Mouse (Mus musculus) cerebellum, postnatal 10 days (tissue): ENCODE measurements around the gene Desi1.
"Not testable (repeated sequence)": the region's sequence is repeated elsewhere in the genome, so short reads cannot be mapped to it uniquely, and the experiment has no call there.

Source experiments
- DNase-seq, 2 experiments: peaks; one replicate each; pipeline ENCODE4 v3.0.0; 2021; ENCODE audit warnings: mixed read lengths in 2 of 2

Gene Desi1

DNA sequence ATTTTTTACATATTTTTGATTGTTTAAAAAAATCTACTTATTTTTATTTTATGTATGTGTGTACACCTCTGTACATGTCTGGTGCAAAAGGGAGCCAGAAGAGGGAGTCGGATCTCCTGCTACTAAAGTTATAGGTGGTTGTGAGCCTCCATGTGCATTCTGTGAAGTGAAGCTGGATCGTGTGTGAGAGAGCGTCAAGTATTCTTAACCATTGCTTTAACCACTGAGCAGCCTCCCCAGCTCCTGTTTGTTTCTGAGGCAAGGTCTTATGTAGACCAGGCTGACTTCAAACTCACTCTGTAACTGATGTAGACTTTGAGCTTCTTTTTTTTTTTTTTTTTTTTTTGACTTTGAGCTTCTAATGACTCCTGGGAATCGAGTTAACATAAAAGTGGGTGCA lies 16.2 kb downstream of the Desi1 start:
- DNase-seq: no peak

DNA sequence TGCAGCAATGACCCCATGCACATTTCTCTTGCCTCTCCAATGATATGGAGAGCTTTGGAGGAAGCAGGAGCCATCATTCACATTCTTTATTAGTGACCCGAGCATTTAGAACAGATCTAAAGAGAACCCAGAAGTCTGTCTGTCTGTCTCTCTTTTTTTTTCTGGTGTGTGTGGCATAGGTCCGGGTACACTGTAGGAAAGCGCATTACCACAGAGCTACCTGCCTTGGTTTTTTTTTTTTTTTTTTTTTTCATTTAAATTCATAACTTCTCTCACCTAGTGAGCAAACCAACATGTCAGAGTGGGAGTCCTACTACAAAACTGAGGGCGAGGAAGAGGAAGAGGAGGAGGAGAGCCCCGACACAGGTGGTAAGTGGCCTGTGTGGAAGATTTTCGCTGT lies 16.8 kb downstream of the Desi1 start:
- no peak for DNase-seq

DNA sequence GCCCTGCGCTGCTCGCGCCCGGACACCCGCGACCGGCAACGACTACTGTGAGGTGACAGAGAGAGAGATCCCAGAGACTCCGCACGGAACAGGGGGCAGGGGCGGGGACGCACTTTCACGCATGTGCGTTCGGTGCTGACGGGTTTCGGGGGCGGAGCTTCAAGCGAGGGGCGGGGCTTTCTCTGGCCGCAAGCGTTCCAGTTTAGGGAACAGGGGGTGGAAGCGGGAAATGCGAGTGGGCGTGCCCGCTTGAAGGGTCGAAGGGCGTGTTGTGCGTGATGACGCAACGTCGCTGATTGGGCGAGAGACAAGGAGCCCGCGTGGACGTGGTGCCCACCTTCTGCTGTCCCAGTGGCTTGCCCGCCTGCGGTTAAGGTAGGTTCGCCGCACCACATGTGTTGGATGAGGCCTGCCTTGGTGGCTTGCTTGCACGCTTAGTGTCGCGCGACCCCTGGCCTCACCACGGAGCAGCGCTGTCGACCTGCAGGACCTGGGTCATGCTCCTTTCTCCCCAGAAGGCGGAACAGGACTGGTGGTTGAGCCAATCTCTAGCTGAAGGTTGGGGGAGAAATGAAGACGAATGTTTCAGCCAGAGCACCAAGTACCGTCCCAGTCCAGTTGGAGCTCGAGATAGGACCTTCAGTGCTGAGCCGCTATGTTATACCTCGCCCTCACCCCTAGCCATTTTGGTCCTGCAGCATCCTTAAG lies 17.4 kb downstream of the Desi1 start:
- peak; percentile 100 for DNase-seq

DNA sequence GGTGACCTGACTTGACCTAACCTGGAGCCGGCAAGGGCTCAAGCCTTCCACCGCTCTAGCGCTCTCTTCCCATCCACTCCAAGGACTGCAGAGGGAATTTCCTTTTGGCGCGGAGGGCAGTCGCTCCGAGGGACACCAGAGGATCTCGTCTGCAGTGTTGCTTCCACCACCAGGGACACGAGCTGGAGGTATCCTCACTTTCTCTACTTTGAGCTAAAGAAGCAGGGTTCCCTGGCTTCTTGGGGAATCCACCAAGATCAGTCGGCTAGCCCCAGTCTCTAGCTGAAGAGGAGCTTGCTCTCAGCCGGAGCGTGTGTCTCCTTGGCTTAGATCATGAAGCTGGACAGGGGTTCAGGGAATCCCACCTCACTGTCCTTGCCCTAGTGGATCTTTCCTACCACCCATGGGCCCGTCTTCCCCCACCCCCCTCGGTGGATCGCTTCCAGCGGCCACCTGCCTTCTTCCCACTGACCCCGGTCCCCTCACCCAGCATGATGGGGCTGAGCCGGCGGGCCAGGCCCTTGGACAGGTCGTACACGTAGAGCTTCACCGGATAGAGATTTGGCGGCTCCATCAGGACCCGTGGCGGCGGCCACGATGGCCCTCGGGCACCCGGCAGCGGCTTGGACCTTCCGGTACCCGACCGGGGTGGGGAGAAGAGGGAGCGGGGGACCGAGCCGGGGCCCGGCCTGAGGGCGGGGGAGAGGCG lies 18.1 kb downstream of the Desi1 start:
- peak; percentile 61 to 76 for DNase-seq

DNA sequence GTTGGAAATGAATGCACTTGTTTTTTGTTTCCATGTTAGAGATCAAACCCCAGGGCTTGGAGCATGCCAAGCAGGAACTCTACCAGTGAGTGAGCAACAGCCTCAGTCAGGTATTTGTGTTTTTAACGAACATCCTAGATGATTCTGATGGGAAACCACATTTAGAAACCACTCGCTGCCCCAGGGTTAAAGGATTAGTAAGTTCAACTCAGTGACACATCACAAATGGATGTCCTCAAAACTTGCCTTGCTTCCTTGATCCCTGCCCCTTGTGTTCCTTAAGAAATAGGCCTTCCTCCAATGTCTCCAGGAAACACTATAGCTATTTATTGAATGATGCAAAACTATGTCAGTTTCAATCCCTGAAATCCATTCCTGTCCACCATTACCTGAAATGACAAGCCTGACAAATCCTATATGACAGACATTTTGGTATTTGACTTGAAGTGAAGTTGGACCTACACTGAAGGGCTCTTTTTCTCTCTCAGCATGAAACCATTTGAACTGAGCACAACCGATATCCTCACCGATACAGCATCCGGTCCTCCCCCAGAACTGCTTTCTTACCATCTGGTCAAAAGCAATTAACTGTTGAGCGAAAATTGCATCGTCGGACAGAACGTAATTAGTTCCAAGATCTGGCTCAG lies 18.8 kb downstream of the Desi1 start:
- DNase-seq: no peak

DNA sequence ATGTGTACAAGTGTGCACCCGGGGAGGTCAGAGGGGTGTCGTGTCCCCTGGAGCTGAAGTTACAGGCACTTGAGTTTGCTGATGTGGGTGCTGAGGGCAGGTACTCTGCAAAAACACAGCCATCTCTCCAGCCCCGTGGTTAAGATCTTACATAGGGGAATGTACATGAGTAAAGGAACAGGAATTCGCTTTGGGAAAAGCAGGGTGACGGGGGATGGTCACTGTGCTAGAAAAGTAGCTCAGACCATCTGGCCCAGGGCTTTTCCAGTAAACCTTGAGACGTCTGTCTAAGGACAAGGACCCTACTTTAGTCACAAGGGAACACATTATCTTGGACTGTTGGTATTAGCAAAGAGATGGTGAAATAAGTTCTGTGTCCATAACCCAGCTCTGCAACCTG lies 21.7 kb downstream of the Desi1 start:
- no peak for DNase-seq

DNA sequence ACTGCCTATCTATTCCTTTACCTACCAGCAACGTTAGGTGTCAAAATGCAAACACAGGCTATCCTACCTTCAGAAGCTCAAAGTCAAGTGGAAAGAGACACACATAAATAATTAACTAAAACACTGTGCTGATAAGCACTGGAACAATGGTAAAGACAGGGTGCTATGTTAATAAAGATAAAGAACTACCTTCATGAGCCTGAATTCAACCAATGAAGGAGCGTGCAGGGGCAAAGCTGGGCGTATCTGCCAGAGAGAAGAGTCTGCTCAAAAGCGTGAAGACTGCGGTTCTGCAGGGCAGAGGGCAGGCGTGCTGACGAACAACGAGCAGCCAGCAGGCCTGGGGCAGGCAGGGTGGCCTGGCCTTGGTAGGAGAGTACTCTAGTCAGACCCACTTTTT lies 29.4 kb downstream of the Desi1 start:
- DNase-seq: no peak

DNA sequence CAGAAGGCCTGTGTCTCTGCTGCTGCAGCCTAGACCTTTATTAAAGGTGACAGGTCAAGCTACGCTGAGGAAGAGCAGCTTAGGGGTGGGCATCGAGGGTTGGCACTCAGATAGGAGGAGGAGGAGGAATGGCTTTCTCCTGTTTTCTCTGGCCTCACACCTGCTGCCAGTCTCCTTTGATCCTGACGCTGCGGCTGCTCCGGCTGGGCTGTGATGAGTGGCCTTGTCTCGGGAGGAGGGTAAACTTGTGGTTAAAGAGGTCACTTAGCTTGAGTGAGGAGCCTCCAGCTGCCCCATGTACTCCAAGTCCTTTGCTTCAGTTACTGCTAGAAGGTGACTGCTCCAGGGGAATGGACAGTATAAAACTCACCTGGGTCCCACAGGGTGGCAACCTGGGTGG lies 39.7 kb downstream of the Desi1 start:
- DNase-seq: no peak

DNA sequence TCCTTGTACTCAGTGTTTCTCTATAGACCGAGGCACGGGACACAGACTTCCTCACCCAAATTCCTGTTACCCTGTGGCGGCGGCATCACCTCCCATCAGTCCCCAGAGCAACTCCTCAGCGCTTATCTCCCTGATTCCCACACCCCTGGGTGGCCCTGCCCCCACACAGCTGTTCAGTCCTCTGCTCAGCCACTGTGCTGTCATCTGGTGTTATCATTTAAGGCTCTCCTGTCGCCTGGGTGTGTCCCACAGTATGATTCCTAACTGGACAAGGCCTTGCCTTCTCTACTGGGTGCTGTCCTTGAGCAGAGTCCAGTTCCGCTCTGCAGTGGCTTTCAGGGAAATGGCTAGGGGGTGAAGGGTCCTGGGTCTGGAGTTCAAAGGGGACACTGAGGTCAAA lies 43.1 kb downstream of the Desi1 start:
- peak in 1 of 2 experiments; percentile 20 for DNase-seq

DNA sequence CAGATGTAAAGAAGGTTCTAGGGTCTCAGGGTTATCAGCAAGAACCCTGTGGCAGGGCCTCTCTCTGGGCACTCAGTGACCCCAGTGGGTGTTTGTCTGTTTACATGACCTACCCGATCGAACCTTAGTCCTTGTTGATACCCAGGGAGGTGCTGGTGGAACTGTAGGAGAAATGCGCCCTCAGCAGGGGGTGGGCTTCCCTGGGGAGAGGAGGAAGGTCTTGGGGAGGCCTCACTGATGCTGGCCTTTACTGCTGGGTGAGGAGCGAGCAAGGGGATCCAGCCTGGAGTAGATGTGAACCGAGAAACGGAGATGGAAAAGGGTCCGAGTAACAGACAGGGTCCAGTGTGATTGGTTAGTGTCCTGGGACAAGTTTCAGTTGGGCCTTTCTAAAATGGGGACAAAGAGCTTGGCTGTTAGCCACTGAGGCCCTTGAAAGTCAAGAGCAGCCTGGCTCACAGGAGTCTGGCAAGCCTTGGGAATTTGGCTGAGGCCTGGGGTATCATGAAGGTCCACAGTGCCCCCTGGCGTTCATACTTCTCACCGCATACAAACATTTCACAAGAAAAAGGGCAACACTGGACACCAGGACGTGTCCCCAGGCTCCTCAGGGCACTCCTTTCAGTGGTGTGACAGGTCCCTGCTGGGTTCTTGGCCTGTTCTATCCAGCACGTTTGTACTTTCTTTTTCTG lies 44.1 kb downstream of the Desi1 start:
- DNase-seq: peak; percentile 93 to 96

DNA sequence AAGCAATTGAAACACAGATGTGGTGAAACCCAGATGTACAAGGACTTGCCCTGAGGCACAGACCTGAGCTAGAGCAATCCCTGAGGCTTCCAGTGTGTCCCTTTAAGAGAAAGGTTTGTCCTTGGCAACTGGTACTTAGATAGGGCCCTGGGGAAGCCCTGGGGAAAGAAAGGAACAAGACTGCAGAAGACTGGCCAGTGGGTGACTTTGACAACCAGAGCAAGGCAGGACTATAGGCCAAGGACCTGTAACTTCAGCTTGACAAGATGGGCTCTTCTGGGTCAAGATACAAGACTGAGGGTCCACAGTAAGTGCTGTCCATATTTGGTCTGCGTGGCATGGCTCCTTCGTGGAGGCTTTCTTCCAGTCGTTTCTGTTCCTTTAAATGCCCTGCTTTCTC lies 46.0 kb downstream of the Desi1 start, which contains the start of gene Xrcc6:
Gene Xrcc6 (plus strand): TSS at position 190 of the 400 bp plus-strand sequence.
- no peak for DNase-seq

DNA sequence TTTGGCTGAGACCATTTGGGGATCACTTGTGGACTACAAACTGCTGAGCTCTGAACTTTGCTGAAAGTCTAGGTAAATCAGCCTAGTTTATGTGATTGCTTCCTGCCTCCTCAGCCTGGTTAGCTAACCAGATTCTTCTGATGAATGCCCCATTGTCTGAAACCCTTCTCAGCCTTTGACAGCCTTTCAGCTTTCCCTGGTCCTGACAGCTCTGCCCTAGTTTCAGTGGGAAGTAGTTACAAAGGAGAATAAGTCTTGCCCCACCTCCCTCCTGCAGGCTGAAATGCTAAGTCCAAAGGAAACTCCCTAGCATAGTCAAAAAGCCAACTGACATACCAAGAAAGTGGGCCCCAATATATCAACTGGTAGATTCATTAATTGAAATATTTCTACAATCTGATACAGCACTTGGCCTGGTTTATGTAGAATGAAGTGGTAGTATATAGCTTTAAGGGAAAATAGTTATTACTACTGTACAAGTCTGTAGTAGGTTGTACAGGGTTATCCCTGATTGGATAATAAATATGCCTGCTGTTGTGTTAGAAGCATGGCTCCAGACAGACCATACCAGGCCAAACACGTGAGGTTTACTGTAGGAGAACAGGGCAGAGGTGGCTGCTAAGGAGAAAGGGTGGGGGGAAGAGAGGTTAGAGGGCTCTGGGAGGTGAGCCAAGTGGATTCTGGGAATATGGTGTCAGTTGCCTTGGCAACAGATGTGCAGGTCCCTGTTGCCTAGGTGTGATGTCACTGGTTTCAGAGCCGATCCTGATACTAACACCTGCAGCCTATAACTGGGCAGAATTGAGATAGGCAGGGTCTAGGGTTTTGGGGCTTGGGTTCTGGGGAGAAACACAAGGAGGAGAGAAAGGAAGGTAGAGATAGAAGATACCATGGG lies 48.1 kb downstream of the Desi1 start:
- no peak for DNase-seq

DNA sequence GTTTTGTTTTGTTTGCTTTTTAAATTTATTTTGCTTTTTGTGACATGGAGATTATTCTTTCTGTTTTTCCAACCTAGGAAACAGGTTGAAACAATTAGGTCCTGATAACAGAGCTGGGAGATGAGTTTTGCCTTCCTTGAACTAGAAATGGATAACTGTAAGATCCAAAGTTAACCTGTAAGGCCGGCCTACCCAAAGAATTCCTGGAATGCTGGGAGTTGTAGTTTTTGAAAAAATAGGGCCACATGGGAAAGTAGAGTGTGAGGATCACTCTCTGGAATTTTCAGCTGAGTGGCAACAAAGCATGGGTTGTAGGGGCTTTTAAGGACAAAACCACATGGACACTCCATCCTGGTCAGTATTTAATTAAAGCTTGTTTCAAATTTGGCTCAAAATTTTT lies 51.5 kb downstream of the Desi1 start:
- DNase-seq: no peak

DNA sequence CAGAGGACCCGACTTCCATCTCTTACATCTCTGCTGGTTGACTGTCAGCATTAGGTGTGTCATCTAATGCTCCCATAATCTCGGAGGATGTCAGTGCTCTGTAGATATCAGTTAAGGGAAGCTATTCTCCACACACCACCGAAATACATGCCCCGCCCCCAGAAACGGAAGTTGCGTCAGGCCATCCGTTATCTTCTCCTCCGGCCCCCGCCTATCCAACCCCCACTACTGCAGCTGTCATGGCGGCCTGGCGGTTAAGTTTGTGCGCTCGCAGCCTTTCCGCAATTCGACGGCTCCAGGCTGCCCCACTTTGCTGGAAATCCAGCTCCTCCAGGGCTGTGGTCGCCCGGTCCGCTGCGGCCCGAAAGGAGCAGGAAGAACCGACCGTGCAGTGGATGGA lies 53.3 kb downstream of the Desi1 start, which contains the start of gene 1700029P11Rik:
Gene 1700029P11Rik (plus strand): TSS at position 220 of the 400 bp plus-strand sequence.
- DNase-seq: no peak

DNA sequence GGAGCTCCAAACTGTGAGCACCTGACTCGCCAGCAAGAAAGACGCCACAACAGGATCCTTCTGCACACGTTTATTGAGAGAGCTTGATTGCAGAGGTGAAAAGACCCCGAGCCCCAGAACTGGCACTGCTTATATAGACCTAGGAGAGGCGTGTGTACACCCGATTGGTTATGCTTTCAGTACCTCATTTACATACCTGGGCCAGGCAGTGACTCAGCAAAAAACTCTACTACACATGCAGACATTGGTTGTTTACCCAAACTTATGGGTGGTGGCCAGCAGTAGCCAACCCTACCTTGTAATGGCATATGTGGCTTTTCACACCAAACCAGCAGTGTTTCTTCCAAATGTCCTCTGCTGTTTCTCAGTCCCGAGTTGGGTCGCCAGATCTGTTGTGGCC lies 58.5 kb downstream of the Desi1 start:
- DNase-seq: not testable (repeated sequence)

DNA sequence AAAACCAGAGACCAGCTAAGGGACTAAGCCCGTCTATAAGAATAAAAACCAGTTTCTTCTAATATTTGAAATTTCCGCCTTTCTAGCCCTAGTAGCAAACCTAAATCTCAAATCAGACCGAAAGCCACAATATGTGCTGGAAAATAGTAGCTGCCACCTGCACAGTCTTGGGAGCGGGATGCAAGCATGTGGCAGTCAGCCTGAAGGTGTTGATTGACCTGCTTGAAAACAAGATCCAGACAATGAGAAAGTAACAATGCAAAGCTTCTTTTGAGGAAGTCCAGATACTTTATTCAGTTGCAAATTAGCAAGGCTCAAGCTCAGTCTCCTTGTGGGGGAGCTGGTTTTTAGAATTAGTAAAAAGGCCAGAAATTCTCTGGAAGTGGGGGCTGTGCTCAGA lies 63.2 kb downstream of the Desi1 start:
- not testable (repeated sequence) for DNase-seq

DNA sequence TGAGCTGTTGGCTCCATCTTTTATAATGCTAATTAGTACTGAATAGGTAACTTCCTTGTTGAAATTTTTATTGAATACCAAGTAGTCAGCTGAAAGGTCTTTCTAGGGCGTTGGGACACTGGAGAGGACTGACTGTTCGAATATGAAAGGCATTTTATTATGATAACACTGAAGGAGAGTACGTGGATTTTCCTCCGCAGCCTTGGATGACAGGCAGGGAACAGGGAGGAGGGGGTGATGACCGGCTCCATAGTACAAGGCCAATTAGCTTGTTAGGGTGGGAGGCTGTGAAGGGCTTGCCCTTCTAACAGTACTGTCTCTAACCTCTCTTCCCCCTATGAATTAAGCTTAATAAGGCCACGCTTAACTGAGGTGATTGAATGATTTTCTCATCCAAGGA lies 64.0 kb downstream of the Desi1 start:
- not testable (repeated sequence) for DNase-seq

DNA sequence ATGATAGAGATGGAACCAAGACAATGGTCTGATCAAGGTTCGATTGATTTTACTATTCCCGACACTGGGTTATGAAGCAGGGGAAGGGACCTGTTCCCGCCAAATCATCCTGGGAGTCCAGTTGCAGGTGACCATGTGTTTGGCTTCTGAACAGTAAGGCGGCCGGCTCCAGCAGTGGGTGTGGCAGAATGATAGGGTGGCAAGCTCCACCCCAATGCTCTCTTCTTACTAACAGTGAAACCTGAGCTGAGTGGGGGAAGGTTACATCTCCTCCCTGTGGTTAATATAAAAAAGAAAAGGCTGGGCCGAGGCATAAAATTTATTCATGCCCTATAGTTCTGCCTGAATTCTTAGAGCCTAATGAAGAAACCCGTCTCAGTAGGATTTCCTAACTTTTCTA lies 64.5 kb downstream of the Desi1 start:
- no peak for DNase-seq

DNA sequence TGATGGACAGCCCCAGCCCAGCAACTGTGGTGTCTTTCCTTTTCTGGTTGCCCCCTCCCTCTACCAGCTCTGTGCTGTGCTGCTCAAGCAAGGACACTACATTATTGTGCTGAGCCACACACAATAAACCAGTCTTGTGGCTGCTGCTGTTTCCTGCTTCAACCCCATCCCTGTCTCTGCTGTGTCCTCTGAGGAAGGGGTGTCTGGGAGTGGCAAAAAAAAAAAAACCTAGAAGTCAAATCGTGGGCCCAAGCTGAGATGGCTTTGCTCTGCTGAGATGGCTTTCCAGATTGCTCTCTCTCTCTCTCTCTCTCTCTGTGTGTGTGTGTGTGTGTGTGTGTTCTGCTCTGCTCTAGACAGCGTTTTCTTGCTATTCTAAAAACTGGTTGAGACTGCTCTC lies 65.2 kb downstream of the Desi1 start:
- no peak for DNase-seq

DNA sequence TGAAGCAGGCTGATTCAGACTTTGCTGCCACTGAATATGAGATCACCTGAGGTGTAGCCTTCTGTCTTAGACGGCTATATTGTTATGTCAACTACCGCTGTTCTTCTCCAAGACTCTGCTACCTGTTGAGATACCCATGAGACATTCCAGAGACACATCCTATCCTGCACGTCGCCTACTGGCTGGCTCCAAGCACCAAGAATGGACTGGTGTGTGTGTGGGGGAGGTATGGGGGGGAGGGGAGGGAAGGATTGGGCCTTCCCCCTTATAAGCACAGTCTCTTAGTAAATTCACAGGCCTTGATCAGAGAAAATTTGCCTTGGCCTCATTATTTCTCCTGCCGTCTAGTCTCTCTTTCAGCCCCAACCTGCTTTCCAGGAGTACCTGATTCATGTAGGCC lies 65.8 kb downstream of the Desi1 start:
- no peak for DNase-seq

DNA sequence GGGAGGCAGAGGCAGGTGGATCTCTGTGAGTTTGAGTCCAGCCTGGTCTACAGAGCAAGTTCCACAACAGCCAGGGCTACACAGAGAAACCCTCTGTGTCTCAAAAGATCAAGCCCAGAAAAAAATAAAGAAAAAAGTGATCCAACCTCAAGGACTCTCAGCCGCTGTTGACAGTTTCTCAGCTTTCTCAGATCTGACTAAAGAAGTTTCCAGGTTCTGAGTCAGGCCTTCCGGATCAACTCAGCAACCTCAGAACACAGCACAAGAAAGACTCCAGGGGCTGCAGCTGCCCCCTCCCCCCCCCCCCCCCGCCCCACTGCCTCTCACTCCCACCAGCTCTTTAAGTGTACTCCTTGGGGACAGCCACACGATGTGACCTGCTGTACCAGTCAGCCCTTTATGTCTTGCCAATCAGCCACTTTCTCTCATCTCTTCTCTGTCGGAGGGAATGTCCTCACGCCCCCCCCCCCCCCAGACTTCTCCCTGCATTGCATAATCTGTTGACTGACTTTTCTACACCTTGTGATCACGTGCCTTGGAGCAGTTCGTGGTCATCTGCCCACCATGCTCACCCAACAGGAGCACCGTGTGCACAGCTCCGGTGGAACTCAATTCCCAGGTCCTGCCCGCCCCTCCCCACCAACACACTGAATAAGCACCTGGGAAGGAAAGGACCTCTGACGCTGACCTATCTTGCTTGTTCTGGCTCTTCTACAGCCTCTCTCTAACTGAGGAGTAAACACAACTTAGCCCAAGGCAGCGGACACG lies 67.4 kb downstream of the Desi1 start:
- DNase-seq: no peak
